Mouse (Mus musculus): ENCODE measurements around the gene Lix1l.

Gene Lix1l

GRCm38 (mm10) chr3:96600639-96601250, at the start of gene Lix1l:
TSS of gene Lix1l (plus strand) at chr3:96601149.
- DNase-seq (ENCODE audit: low read depth): peak; percentile 92

DNA sequence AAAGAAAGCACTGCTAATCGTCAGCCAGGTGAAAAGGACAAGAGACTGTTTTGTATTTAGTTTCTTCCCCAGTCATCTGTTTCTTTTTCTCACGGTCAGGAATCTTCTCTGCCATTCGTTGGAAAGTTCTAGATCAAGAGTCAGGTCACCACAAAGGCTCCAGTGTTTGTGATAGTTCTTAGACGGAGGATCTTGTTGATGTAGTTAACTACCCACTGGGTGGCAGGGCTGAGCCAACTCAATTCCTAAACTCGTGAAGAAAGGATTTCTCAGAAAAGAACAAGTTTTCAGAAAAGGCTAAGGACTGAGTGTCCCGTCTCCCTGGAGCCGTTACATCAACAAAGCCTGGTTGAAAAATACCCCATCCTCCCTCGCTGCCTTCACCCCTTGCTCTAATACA, 49.7 kb upstream of the Lix1l start:
- peak; percentile 81 for DNase-seq (ENCODE audit: low read depth)

GRCm38 (mm10) chr3:96551890-96552289, 49.1 kb upstream of the Lix1l start:
- DNase-seq (ENCODE audit: low read depth): no peak

DNA sequence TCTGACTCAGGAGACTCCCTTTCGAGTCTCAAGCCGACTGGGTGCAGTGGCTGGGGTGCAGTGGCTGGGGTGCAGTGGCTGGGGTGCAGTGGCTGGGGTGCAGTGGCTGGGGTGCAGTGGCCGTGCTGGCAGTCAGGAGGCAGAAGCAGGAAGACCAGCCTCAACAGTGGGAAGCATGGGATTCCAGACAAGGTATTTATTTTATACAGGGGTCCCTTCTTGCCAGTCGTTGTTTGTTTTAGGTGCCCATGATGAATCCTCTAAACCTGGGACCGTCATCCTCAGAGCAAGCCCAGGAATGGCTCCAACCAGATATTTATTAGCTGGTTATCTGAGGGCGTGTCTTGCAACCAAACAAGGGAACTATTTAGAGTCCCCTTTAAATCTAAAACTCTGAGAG, 47.3 kb upstream of the Lix1l start:
- no peak for DNase-seq (ENCODE audit: low read depth)

DNA sequence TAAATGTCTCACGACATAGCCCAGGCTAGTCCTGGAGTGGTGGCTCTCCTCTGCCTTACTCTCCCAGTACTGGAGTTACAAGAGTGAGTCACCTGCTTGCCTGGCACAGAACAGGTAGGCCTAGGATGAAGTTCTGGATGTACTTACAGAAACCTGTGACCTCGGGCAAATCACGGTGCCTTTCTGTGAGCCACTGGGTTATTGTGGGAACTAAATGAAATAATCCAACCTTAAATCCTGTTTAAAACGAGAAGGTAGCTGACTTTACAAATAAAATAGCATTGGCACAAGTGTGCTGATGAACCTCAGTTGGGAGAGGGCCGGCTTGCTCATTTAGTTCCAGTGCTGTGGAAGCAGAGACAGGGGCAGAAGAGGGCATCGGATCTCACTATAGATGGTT, 46.7 kb upstream of the Lix1l start:
- DNase-seq (ENCODE audit: low read depth): no peak

GRCm38 (mm10) chr3:96555041-96555596, 45.8 kb upstream of the Lix1l start:
- DNase-seq (ENCODE audit: low read depth): no peak

GRCm38 (mm10) chr3:96555999-96556614, 44.8 kb upstream of the Lix1l start:
- peak; percentile 58 for DNase-seq (ENCODE audit: low read depth)

DNA sequence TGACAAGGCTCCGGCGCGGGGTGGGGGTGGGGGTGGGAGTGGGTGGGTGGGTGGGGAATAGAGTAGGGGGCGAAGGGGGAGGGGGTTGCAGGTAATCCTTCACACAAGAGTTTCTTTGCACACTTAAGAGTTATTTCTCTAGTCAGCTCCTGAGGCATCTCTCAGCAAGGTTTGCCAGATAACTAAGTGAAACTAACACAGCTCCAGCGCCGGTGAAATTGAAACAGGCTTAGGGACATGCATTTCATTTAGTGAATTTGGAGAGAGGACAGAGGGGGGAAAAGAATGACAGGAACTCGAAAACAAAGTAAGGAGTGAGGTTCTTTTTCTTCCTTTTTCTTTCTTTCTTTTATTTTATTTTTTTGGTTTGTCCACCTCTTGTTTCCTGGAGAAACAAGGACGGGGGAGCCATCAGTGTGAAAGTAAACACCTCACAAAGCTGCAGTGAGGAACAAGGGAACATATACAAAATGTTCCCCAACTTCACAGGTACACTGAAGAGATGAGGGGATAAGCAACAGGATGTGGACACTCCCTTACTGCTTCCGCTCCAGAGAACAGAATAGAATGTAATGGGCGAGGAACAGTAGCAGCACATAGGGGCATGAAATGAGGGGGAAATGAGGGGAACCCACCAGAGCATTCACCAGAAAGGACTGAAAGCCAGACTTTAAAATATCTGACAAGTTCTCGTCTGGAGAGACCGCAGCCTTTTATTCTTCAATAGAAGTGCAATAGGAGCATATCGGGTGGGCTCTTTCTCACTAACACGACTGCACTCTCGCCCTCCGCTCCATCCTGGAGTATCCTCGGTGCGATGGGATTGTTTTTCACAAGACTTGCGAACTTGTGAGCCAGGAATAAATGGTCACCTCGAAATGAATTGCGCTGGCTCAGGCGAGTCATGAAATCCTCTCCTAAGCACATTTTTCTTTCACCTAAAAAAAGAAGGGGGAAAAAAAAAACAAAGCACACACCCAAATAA, 44.0 kb upstream of the Lix1l start:
- peak; percentile 85 for DNase-seq (ENCODE audit: low read depth)

DNA sequence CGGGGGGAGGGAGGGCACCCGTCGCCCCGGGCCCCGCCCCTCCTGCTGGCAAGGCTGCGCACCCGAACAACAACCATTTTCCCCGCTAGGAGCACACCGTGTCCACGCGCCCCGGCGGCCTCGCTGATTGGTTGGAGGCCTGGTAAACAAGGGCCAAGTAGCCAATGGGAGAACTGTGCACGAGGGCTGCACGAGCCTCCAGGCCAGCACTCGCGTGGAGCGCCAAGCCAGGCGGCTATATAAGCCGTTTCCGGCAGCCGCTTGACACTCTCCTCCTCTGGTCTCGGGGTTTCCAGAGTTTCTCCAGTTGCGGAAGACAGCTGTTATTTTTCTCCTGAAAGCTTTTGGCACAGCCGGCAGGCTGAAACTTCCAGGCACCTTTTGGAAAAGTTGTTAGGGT, 43.3 kb upstream of the Lix1l start, which contains the start of gene Txnip:
Gene Txnip (plus strand): TSS at position 264 of the 400 bp plus-strand sequence.
- peak; percentile 99 for DNase-seq (ENCODE audit: low read depth)

- no peak for DNase-seq (ENCODE audit: low read depth)
Measured at GRCm38 (mm10) chr3:96558159-96558558, 42.8 kb upstream of the Lix1l start.

DNA sequence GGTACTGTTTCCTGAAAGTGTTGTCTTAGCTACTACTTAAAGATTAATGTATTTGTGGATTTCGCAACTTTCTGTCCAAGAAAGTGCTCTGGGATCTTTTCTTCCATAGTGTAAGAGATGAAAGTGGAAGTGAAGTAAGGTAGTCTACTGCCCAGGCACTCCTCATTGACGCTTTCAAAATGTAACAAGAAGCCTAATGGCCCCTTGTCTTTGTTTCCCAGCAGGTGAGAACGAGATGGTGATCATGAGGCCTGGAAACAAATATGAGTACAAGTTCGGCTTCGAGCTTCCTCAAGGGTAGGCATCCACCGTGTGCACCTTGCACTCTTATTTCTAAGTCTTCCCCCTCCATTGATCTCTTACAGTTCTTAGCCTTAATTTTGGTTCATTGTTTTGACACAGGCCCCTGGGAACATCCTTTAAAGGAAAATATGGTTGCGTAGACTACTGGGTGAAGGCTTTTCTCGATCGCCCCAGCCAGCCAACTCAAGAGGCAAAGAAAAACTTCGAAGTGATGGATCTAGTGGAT, 42.2 kb upstream of the Lix1l start:
- DNase-seq (ENCODE audit: low read depth): peak; percentile 56

GRCm38 (mm10) chr3:96559398-96559910, 41.5 kb upstream of the Lix1l start:
- DNase-seq (ENCODE audit: low read depth): no peak

GRCm38 (mm10) chr3:96559911-96560850, 40.8 kb upstream of the Lix1l start:
- no peak for DNase-seq (ENCODE audit: low read depth)

DNA sequence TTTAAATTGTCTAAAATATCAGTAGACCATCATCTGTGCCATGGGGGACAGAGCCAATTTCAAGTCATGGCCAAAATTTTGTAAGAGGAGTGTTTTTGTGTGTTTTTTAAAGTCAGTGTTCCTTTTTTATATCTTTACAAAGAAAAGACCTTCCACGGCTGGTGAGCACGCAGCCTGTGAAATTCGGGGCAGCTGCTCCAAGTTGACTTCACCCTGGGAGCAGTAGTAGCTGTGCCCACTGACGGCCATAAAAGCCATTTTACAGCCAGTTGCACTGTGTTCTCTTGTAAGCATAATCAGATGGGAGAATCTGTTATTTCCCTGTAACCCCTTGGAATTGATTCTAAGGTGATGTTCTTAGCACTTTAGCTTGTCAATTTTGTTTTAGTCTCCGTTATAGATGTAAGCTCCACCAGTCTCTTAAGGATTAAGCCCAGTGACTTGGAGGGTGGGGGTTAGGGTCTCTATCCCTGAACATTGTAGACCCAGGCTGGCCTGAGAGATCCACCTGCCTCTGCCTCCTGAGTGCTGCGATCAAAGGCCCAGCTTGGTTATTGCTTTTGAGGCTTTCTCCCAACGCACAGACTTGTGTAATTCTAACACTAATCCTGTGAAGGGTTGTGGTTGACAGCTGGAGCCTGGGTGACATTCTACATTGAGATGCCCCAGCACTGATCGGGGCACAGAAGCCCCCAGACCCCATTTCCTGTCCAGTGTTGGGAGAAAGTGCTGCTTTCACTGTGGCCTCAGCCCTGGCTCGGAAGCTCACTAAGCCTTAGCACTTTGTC, 39.9 kb upstream of the Lix1l start:
- no peak for DNase-seq (ENCODE audit: low read depth)

- no peak for DNase-seq (ENCODE audit: low read depth)
Measured at GRCm38 (mm10) chr3:96561946-96562681, 38.8 kb upstream of the Lix1l start.

GRCm38 (mm10) chr3:96563267-96563666, 37.7 kb upstream of the Lix1l start:
- DNase-seq (ENCODE audit: low read depth): peak; percentile 76

- DNase-seq (ENCODE audit: low read depth): no peak
Measured at GRCm38 (mm10) chr3:96563911-96564632, 36.9 kb upstream of the Lix1l start.

GRCm38 (mm10) chr3:96564633-96565032, 36.3 kb upstream of the Lix1l start:
- DNase-seq (ENCODE audit: low read depth): peak; percentile 77

GRCm38 (mm10) chr3:96565105-96565504, 35.8 kb upstream of the Lix1l start:
- DNase-seq (ENCODE audit: low read depth): no peak
